Mouse (Mus musculus): Measurements from ENCODE around the gene Ifnar1.
"Not testable (repeated sequence)": the region's sequence is repeated elsewhere in the genome, so short reads cannot be mapped to it uniquely, and the experiment has no call there.

Gene Ifnar1

GRCm38 (mm10) chr16:91504701-91505100 lies 19.7 kb downstream of the Ifnar1 start:
- DNase-seq (ENCODE audit: low spot score), result no peak

DNA sequence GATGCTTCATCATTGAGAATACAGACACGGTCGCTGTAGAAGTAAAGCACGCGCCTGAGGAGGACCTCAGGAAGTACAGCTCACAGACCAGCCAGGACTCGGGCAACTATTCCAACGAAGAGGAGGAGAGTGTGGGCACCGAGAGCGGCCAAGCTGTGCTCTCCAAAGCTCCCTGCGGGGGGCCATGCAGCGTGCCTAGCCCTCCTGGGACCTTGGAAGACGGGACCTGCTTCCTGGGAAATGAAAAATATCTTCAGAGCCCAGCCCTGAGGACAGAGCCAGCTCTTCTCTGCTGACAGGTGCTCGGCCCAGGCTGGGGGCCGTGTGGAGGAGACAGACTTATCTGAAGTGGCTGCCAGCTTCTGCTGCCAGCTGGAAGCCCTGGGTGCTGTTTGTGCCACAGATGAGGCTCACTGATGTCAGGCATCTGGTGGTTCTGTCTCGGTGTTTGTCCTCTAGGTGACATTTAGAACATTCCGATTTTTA lies 20.1 kb downstream of the Ifnar1 start:
- no peak for DNase-seq (ENCODE audit: low spot score)

- no peak for DNase-seq (ENCODE audit: low spot score)
These were observed 21.4 kb downstream of the Ifnar1 start for GRCm38 (mm10) chr16:91506396-91506795.

DNA sequence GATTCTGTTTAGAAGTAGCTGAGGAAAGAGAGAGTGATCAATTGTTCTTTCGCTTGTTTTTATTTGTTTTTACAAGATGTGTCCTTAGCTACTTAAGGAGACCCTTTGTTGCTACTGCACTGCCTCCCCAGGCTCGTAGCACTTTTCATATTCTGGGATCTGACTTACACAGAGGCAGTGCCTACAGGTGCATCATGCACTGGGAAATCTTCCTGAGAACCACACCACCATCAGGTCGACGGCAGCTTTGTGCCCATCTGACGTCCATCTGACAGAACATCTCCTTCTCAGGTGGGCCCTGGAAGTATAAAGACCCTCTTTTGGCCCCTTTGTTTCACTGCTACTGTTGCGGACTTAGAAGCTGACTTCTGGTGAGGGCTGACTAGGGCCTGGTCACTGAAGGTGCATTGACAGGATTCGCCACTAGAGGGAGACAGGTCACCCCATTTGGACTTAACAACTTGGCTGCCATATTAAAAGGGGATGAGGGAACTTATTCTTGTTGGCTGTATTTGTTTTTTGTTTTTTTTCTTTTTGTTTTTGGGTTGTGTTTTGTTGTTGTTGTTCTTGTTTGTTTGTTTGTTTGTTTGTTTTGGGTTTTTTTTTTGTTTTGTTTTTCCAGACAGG lies 27.2 kb downstream of the Ifnar1 start:
- peak; percentile 90 for DNase-seq (ENCODE audit: low spot score)

DNA sequence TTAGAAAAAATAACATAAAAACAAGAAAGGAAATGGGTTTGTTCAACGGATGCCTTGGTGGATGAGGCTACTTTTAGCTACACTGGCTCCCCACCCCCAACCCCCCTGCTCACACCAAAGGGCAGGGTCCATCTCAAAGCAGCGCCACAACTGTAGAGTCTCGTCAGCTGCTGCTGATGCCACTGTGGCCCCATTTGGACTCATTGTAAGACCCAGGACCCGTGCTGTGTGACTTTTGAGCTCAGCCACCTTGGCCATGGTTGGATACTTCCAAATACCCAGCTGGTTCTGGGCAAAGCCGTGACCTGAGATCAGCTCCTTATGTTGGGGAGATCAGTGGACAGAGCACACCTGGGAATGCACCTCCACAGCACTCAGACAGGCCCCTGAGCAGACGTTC lies 28.1 kb downstream of the Ifnar1 start:
- DNase-seq (ENCODE audit: low spot score), result no peak

GRCm38 (mm10) chr16:91517020-91517419 lies 32.0 kb downstream of the Ifnar1 start:
- no peak for DNase-seq (ENCODE audit: low spot score)

GRCm38 (mm10) chr16:91522040-91522439 lies 37.0 kb downstream of the Ifnar1 start:
- no peak for DNase-seq (ENCODE audit: low spot score)

GRCm38 (mm10) chr16:91522479-91523309 lies 37.7 kb downstream of the Ifnar1 start:
- no peak for DNase-seq (ENCODE audit: low spot score)

DNA sequence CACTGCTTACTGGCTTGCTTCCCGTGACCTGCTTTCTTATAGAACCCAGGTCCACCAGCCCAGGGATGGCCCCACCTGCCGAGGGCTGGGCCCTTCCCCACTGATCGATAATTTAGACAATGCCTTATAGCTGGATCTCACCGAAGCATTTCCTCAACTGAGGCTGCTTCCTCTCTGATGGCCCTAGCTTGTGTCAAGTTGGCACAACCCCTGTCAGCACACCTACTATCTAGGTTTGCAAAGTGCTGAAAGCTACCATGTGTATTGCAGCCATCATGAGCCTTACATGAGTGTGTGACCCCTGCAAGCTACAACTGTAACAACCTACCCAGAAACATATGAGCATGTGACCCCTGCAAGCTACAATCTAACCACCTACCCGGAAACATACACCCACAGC lies 39.2 kb downstream of the Ifnar1 start:
- DNase-seq (ENCODE audit: low spot score), result no peak

- DNase-seq (ENCODE audit: low spot score), result no peak
These were observed 41.2 kb downstream of the Ifnar1 start for GRCm38 (mm10) chr16:91526274-91526673.

DNA sequence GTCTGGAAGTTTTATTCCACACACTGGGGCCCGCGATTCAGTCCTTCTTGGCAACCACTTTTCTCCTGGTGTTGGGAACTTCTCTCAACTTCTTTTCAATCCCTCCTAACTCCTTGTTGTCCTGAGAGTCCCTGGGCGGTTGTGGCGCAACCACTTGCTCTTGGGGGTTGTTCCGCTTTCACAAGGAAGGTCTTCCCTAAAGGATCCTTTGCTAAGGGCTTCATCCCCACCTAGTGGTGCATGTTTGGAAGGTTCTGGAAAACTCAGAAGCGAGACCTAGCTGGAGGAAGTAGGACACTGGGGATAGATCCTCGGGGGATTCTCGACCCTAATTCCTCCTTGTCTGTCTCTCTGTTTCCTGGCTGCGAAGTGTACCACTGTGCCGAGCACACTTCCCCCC lies 42.0 kb downstream of the Ifnar1 start:
- no peak for DNase-seq (ENCODE audit: low spot score)

DNA sequence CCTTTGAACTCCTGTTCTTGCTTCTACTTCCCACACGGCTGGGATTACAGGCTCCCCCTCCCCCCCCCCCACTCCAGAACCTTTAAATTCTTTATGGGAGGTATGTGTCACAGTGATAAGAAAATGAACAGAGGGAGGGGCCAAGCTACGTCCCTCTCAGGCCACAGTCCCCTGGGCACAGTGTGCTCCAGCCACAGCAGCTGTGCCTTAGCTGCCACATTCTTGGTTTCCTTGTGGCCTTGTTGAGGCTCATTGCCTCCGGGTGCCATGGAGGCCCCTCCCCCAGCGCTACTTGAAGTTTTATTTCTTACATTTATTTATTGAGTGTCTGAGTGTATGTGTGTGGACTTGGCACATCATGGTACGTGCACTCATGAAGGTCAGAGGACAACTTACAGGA lies 42.5 kb downstream of the Ifnar1 start:
- no peak for DNase-seq (ENCODE audit: low spot score)

DNA sequence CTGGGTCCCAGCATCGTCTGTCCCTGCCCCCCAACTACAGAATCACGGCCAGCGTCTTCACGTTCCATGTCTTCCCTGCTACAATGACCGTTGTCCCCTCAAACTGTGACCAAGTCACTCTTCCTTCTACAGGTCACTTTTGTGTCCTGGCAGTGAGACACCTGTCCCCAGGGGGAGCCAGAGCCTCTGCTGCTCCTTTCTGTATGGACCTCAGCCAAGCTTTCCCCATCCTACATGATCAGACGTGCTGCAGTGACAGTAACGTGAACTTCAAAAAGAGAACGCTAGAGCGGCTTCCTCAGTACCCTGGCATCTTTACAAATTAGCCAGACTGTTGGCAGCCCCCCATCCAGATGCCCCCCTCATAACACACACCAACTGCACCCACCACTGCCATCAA lies 43.5 kb downstream of the Ifnar1 start:
- no peak for DNase-seq (ENCODE audit: low spot score)

DNA sequence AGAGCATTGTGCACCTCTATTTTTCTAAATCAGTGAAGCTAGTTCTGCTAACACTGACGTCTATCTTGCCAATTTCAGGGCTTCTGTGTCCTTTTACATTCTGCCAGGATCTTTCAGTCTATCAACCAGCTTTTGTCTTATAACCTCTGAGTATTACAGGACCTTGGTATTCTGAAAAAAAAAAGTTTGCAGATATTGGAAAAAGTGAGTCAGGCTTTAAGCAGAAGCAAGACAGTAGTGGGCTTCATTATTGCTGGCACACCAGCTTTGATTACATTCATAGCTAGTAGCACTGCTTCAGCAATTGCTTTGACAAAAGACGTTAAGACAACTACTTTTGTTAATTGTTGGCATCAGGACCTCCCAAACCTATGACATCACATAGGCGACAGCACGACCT lies 45.8 kb downstream of the Ifnar1 start:
- not testable (repeated sequence) for DNase-seq (ENCODE audit: low spot score)

- DNase-seq (ENCODE audit: low spot score), result no peak
These were observed 46.8 kb downstream of the Ifnar1 start for GRCm38 (mm10) chr16:91531856-91532255.

- DNase-seq (ENCODE audit: low spot score), result no peak
These were observed 47.4 kb downstream of the Ifnar1 start for GRCm38 (mm10) chr16:91532429-91532828.

DNA sequence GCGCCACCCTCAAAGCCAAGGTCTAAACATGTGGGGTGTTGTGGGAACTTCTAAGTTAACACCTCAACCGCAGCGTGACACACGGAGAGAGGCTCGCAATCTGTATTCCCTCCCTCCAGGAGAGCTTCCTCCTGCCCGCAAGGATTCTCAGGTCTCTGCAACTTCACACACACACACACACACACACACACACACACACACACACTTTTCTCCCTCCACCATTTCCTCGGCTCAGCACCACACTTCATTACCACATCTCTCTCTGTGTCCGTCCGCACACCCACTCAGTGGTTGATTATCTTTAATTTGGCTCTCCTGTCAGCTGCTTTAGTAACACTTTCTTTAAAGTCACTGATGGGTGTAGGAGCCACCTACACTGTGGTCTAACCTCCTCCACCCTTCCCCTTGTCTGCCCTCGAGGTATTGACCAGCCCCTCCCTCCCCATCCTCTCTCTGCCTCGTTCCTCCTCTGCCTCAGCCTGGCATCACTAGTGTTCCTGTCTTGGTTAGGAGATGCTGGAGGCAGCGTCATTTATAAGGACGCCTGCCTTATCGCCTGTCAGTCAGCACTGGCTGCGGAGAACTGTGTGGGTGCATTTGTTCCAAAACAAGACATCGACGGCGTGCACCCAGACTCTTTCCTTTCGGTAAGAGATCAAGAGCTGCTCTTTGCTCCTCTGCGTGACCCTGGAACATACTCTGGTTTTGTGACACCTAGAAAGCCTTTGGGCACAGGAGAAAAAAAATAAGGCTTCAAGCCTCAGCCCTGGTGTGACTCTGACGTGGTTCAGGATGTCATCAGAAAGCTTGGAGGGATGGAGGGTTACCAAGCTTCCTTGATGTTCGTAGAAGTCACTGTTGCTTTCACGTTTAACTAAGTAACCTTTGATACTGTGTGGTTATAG lies 48.3 kb downstream of the Ifnar1 start:
- DNase-seq (ENCODE audit: low spot score), result no peak

- peak; percentile 94 for DNase-seq (ENCODE audit: low spot score)
These were observed 49.4 kb downstream of the Ifnar1 start for GRCm38 (mm10) chr16:91534477-91534876.

DNA sequence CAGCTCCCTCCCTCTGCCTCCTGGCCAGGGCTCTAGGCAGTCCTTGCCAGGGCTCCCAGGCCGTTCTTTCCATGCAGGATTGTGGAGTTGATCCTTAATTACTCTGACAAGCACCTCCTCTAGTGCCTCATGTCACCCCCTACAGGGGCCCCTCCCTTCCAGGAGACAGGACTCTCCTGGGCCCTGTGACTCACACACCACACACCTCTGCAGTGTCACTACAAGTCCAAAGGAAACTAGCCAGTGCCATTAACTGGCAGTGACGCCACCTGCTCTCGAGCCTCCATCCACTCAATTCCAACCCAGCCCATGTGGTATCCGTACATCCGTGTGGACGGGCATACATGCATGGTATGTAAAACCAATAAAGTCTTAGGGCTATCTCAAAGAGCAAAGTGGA lies 49.9 kb downstream of the Ifnar1 start:
- no peak for DNase-seq (ENCODE audit: low spot score)

DNA sequence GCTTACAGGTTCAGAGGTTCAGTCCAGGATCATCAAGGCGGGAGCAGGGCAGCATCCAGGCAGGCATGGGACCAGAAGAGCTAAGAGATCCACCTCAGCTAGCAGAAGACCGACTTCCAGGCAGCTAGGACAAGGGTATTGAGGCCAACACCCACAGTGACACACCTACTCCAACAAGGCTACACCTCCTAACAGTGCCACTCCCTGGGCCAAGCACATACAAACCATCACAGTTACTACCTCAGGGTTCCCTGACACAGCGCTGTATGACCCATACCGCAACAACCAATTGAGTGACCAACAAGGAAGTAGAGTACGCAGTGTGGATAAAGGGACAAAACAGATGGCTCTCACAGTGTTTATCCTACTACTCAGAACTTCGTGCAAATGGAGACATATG lies 51.3 kb downstream of the Ifnar1 start:
- no peak for DNase-seq (ENCODE audit: low spot score)

GRCm38 (mm10) chr16:91537065-91537464 lies 52.0 kb downstream of the Ifnar1 start:
- no peak for DNase-seq (ENCODE audit: low spot score)

GRCm38 (mm10) chr16:91538051-91538450 lies 53.0 kb downstream of the Ifnar1 start:
- DNase-seq (ENCODE audit: low spot score), result no peak
